Mouse (Mus musculus) heart, postnatal 0 days (tissue): ENCODE measurements around the gene Dlk1.

Experiments used
- CTCF ChIP-seq: IDR thresholded peaks from 2 replicates; pipeline ENCODE4 v1.5.1; 2016; ENCODE audit warnings: antibody characterized with exemption, control low read depth, low read depth
- EP300 ChIP-seq: IDR thresholded peaks from 2 replicates; pipeline ENCODE4 v1.6.1; 2016; ENCODE audit warnings: antibody characterized with exemption, low read depth

DNA sequence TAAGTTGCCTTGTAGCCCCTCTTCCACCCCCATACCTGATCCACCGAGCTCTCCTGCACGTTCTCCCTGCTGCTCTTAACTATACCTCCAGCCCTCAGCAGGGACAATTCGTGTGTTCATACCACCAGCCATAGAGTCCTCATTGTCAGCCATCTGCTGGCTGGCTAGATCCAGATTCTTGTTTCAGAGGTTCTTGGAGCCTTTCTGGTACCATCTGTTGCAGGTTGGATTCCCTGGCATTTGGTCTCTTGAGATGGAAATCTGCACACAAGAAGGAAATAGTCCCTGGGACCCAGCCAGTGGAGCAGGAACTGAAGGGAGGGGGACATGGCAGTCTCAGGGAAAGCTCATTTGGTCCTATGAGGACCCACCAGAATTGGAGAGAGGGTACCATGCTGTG, 39.1 kb downstream of the Dlk1 start:
- TF ChIP-seq EP300 (no peak), CTCF (no peak)
